Mouse (Mus musculus) ovary, adult 10 weeks (tissue): ENCODE measurements around the gene Pfkm. TPM values are rescaled to one million over a fixed set of nuclear protein-coding genes. Genes with fewer than 3 reads are reported as not detected.

ENCODE experiments used
- polyA plus RNA-seq: library from polyadenylated mRNA; stranded (reverse); fragments of 350-450 nt; fragmentation: Illumina TruSeq; extraction: RNeasy Lipid Tissue Mini Kit (QIAGEN cat#74804); gene quantifications from one replicate; pipeline ENCODE4 v1.2.3, GENCODE M21; 2014

The Pfkm gene
- 5.7 TPM for polyA plus RNA-seq

GRCm38 (mm10) chr15:98092372-98093120, at the start of gene Pfkm:
Gene Pfkm (plus strand): TSS chr15:98092589.

GRCm38 (mm10) chr15:98093121-98094011, 977 bp downstream of the Pfkm start, which contains the start of gene Senp1:
Gene Senp1 (minus strand): TSS chr15:98093744.

GRCm38 (mm10) chr15:98165525-98165924, 73.1 kb downstream of the Pfkm start, which contains the start of gene Asb8:
Gene Asb8 (minus strand): TSS chr15:98165625.

GRCm38 (mm10) chr15:98166963-98167644, 74.7 kb downstream of the Pfkm start, which contains the start of gene Ccdc184:
Gene Ccdc184 (plus strand): TSS chr15:98167158.

Other genes starting within 250 kb of the Pfkm start
- gene Hdac7, start 248.1 kb upstream of the Pfkm start, polyA plus RNA-seq = 3.2 TPM
- 1.7 TPM for gene Vdr, start 182.0 kb upstream of the Pfkm start, polyA plus RNA-seq
- 10.4 TPM for gene Tmem106c, start 128.4 kb upstream of the Pfkm start, polyA plus RNA-seq
- gene Col2a1, start 87.9 kb upstream of the Pfkm start, polyA plus RNA-seq = not detected
- 52.8 TPM for gene Senp1, start 1.2 kb downstream of the Pfkm start, polyA plus RNA-seq
- 23.2 TPM for gene Asb8, start 73.0 kb downstream of the Pfkm start, polyA plus RNA-seq
- 0.14 TPM for gene Ccdc184, start 74.6 kb downstream of the Pfkm start, polyA plus RNA-seq
- gene Olfr288, start 103.0 kb downstream of the Pfkm start, polyA plus RNA-seq = not detected
- gene Gm44579, start 128.4 kb downstream of the Pfkm start, polyA plus RNA-seq = 2.5 TPM
- gene Olfr287, start 128.5 kb downstream of the Pfkm start, polyA plus RNA-seq = not detected
- not detected for gene Olfr286, start 141.9 kb downstream of the Pfkm start, polyA plus RNA-seq
- gene H1fnt, start 164.7 kb downstream of the Pfkm start, polyA plus RNA-seq = not detected
- 1.7 TPM for gene Zfp641, start 203.6 kb downstream of the Pfkm start, polyA plus RNA-seq
- gene Olfr285, start 224.8 kb downstream of the Pfkm start, polyA plus RNA-seq = not detected
- gene Olfr284, start 248.4 kb downstream of the Pfkm start, polyA plus RNA-seq = not detected